Mouse (Mus musculus): ENCODE results near the gene Slc5a5. TPM values are rescaled to one million over a fixed set of nuclear protein-coding genes. Genes with fewer than 3 reads are reported as not detected.

Gene Slc5a5
- total RNA-seq, 4 experiments from 2014 or later, result not detected

GRCm38 (mm10) chr8:70852595-70853231 lies 39.8 kb downstream of the Slc5a5 start:
- no peak for DNase-seq

GRCm38 (mm10) chr8:70851837-70852236 lies 40.7 kb downstream of the Slc5a5 start:
- DNase-seq, result no peak

- DNase-seq, result no peak
These were observed 41.6 kb downstream of the Slc5a5 start for GRCm38 (mm10) chr8:70850947-70851346.

GRCm38 (mm10) chr8:70850132-70850845 lies 42.3 kb downstream of the Slc5a5 start:
- no peak for DNase-seq

- DNase-seq, result no peak
These were observed 43.1 kb downstream of the Slc5a5 start for GRCm38 (mm10) chr8:70849333-70849990.

GRCm38 (mm10) chr8:70846371-70847154 lies 46.0 kb downstream of the Slc5a5 start:
- no peak for DNase-seq

- no peak for DNase-seq
These were observed 47.4 kb downstream of the Slc5a5 start for GRCm38 (mm10) chr8:70845108-70845507.

- peak; percentile 81 for DNase-seq
These were observed 48.0 kb downstream of the Slc5a5 start for GRCm38 (mm10) chr8:70844523-70844922.

- DNase-seq, result no peak
These were observed 48.6 kb downstream of the Slc5a5 start for GRCm38 (mm10) chr8:70843941-70844340.

- no peak for DNase-seq
These were observed 49.3 kb downstream of the Slc5a5 start for GRCm38 (mm10) chr8:70843214-70843773.

GRCm38 (mm10) chr8:70842484-70842883 lies 50.1 kb downstream of the Slc5a5 start:
- no peak for DNase-seq

- DNase-seq, result peak; percentile 76
These were observed 51.1 kb downstream of the Slc5a5 start for GRCm38 (mm10) chr8:70841147-70842072.

GRCm38 (mm10) chr8:70840590-70840989 lies 52.0 kb downstream of the Slc5a5 start:
- no peak for DNase-seq

- DNase-seq, result peak; percentile 100
These were observed 52.9 kb downstream of the Slc5a5 start, which contains the start of gene Arrdc2 for GRCm38 (mm10) chr8:70839408-70840351. TSS of gene Arrdc2 (minus strand) at chr8:70839720.

- no peak for DNase-seq
These were observed 53.7 kb downstream of the Slc5a5 start for GRCm38 (mm10) chr8:70838654-70839407.

- no peak for DNase-seq
These were observed 55.9 kb downstream of the Slc5a5 start for GRCm38 (mm10) chr8:70836666-70837065.

- DNase-seq, result no peak
These were observed 58.5 kb downstream of the Slc5a5 start for GRCm38 (mm10) chr8:70834071-70834470.

GRCm38 (mm10) chr8:70833520-70833919 lies 59.0 kb downstream of the Slc5a5 start:
- DNase-seq, result no peak

GRCm38 (mm10) chr8:70833018-70833482 lies 59.5 kb downstream of the Slc5a5 start:
- no peak for DNase-seq
